Mouse (Mus musculus): ENCODE data around the gene Pusl1. TPM values are rescaled to one million over a fixed set of nuclear protein-coding genes. Genes with fewer than 3 reads are reported as not detected.

Pusl1 gene
- polyA plus RNA-seq (2014; fragmentation: Illumina TruSeq; extraction: RNeasy Lipid Tissue Mini Kit (QIAGEN cat#74804); ENCODE audit: low replicate concordance) = 0.59 TPM

GRCm38 (mm10) chr4:155891551-155892001 lies at the start of gene Pusl1, which contains the start of gene Acap3:
Gene Pusl1, minus strand, starts transcription at chr4:155891781.
Gene Acap3, plus strand, starts transcription at chr4:155891822.

GRCm38 (mm10) chr4:155869317-155870033 lies 22.1 kb downstream of the Pusl1 start, which contains the start of the genes Cptp and Ints11:
Gene Cptp, minus strand, starts transcription at chr4:155869440.
Gene Ints11, plus strand, starts transcription at chr4:155869546.

GRCm38 (mm10) chr4:155863001-155863400 lies 28.6 kb downstream of the Pusl1 start, which contains the start of gene Tas1r3:
Gene Tas1r3, minus strand, starts transcription at chr4:155863362.

GRCm38 (mm10) chr4:155846871-155847578 lies 44.6 kb downstream of the Pusl1 start, which contains the start of gene Dvl1:
Gene Dvl1, plus strand, starts transcription at chr4:155847402.

GRCm38 (mm10) chr4:155839483-155839910 lies 52.1 kb downstream of the Pusl1 start, which contains the start of gene Mxra8:
Gene Mxra8, plus strand, starts transcription at chr4:155839680.

Other genes with a start within 250 kb of the Pusl1 start
- gene Gm10563, start 246.4 kb downstream of the Pusl1 start, polyA plus RNA-seq (2014; fragmentation: Illumina TruSeq; extraction: RNeasy Lipid Tissue Mini Kit (QIAGEN cat#74804); ENCODE audit: low replicate concordance) = not detected
- 0.45 TPM for gene Mmp23, start 238.4 kb downstream of the Pusl1 start, polyA plus RNA-seq (2014; fragmentation: Illumina TruSeq; extraction: RNeasy Lipid Tissue Mini Kit (QIAGEN cat#74804); ENCODE audit: low replicate concordance)
- 0.71 TPM for gene Mib2, start 222.6 kb downstream of the Pusl1 start, polyA plus RNA-seq (2014; fragmentation: Illumina TruSeq; extraction: RNeasy Lipid Tissue Mini Kit (QIAGEN cat#74804); ENCODE audit: low replicate concordance)
- gene Fndc10, start 197.4 kb downstream of the Pusl1 start, polyA plus RNA-seq (2014; fragmentation: Illumina TruSeq; extraction: RNeasy Lipid Tissue Mini Kit (QIAGEN cat#74804); ENCODE audit: low replicate concordance) = not detected
- 77.1 TPM for gene Ssu72, start 187.0 kb downstream of the Pusl1 start, polyA plus RNA-seq (2014; fragmentation: Illumina TruSeq; extraction: RNeasy Lipid Tissue Mini Kit (QIAGEN cat#74804); ENCODE audit: low replicate concordance)
- gene Tmem240, start 157.0 kb downstream of the Pusl1 start, polyA plus RNA-seq (2014; fragmentation: Illumina TruSeq; extraction: RNeasy Lipid Tissue Mini Kit (QIAGEN cat#74804); ENCODE audit: low replicate concordance) = not detected
- gene Atad3a, start 130.7 kb downstream of the Pusl1 start, polyA plus RNA-seq (2014; fragmentation: Illumina TruSeq; extraction: RNeasy Lipid Tissue Mini Kit (QIAGEN cat#74804); ENCODE audit: low replicate concordance) = 3.7 TPM
- gene Vwa1, start 117.1 kb downstream of the Pusl1 start, polyA plus RNA-seq (2014; fragmentation: Illumina TruSeq; extraction: RNeasy Lipid Tissue Mini Kit (QIAGEN cat#74804); ENCODE audit: low replicate concordance) = 4.6 TPM
- 6.6 TPM for gene Tmem88b, start 105.9 kb downstream of the Pusl1 start, polyA plus RNA-seq (2014; fragmentation: Illumina TruSeq; extraction: RNeasy Lipid Tissue Mini Kit (QIAGEN cat#74804); ENCODE audit: low replicate concordance)
- gene Ankrd65, start 101.3 kb downstream of the Pusl1 start, polyA plus RNA-seq (2014; fragmentation: Illumina TruSeq; extraction: RNeasy Lipid Tissue Mini Kit (QIAGEN cat#74804); ENCODE audit: low replicate concordance) = not detected
- 36.0 TPM for gene Mrpl20, start 88.9 kb downstream of the Pusl1 start, polyA plus RNA-seq (2014; fragmentation: Illumina TruSeq; extraction: RNeasy Lipid Tissue Mini Kit (QIAGEN cat#74804); ENCODE audit: low replicate concordance)
- 101 TPM for gene Ccnl2, start 79.3 kb downstream of the Pusl1 start, polyA plus RNA-seq (2014; fragmentation: Illumina TruSeq; extraction: RNeasy Lipid Tissue Mini Kit (QIAGEN cat#74804); ENCODE audit: low replicate concordance)
- 2.4 TPM for gene Aurkaip1, start 60.5 kb downstream of the Pusl1 start, polyA plus RNA-seq (2014; fragmentation: Illumina TruSeq; extraction: RNeasy Lipid Tissue Mini Kit (QIAGEN cat#74804); ENCODE audit: low replicate concordance)
- 22.8 TPM for gene Mxra8, start 52.1 kb downstream of the Pusl1 start, polyA plus RNA-seq (2014; fragmentation: Illumina TruSeq; extraction: RNeasy Lipid Tissue Mini Kit (QIAGEN cat#74804); ENCODE audit: low replicate concordance)
- gene Dvl1, start 44.4 kb downstream of the Pusl1 start, polyA plus RNA-seq (2014; fragmentation: Illumina TruSeq; extraction: RNeasy Lipid Tissue Mini Kit (QIAGEN cat#74804); ENCODE audit: low replicate concordance) = 2.0 TPM
- not detected for gene Tas1r3, start 28.4 kb downstream of the Pusl1 start, polyA plus RNA-seq (2014; fragmentation: Illumina TruSeq; extraction: RNeasy Lipid Tissue Mini Kit (QIAGEN cat#74804); ENCODE audit: low replicate concordance)
- gene Cptp, start 22.3 kb downstream of the Pusl1 start, polyA plus RNA-seq (2014; fragmentation: Illumina TruSeq; extraction: RNeasy Lipid Tissue Mini Kit (QIAGEN cat#74804); ENCODE audit: low replicate concordance) = 10.8 TPM
- 1.2 TPM for gene Ints11, start 22.2 kb downstream of the Pusl1 start, polyA plus RNA-seq (2014; fragmentation: Illumina TruSeq; extraction: RNeasy Lipid Tissue Mini Kit (QIAGEN cat#74804); ENCODE audit: low replicate concordance)
- gene Acap3, start within 50 bp of the Pusl1 start, polyA plus RNA-seq (2014; fragmentation: Illumina TruSeq; extraction: RNeasy Lipid Tissue Mini Kit (QIAGEN cat#74804); ENCODE audit: low replicate concordance) = not detected
- gene Ube2j2, start 52.0 kb upstream of the Pusl1 start, polyA plus RNA-seq (2014; fragmentation: Illumina TruSeq; extraction: RNeasy Lipid Tissue Mini Kit (QIAGEN cat#74804); ENCODE audit: low replicate concordance) = 143 TPM
- 15.7 TPM for gene C1qtnf12, start 70.5 kb upstream of the Pusl1 start, polyA plus RNA-seq (2014; fragmentation: Illumina TruSeq; extraction: RNeasy Lipid Tissue Mini Kit (QIAGEN cat#74804); ENCODE audit: low replicate concordance)
- 3.5 TPM for gene B3galt6, start 100.9 kb upstream of the Pusl1 start, polyA plus RNA-seq (2014; fragmentation: Illumina TruSeq; extraction: RNeasy Lipid Tissue Mini Kit (QIAGEN cat#74804); ENCODE audit: low replicate concordance)
- gene Sdf4, start 101.1 kb upstream of the Pusl1 start, polyA plus RNA-seq (2014; fragmentation: Illumina TruSeq; extraction: RNeasy Lipid Tissue Mini Kit (QIAGEN cat#74804); ENCODE audit: low replicate concordance) = 126 TPM
- not detected for gene Tnfrsf4, start 122.1 kb upstream of the Pusl1 start, polyA plus RNA-seq (2014; fragmentation: Illumina TruSeq; extraction: RNeasy Lipid Tissue Mini Kit (QIAGEN cat#74804); ENCODE audit: low replicate concordance)
- not detected for gene Tnfrsf18, start 134.4 kb upstream of the Pusl1 start, polyA plus RNA-seq (2014; fragmentation: Illumina TruSeq; extraction: RNeasy Lipid Tissue Mini Kit (QIAGEN cat#74804); ENCODE audit: low replicate concordance)
- gene Ttll10, start 167.6 kb upstream of the Pusl1 start, polyA plus RNA-seq (2014; fragmentation: Illumina TruSeq; extraction: RNeasy Lipid Tissue Mini Kit (QIAGEN cat#74804); ENCODE audit: low replicate concordance) = 0.59 TPM
- gene 9430015G10Rik, start 218.2 kb upstream of the Pusl1 start, polyA plus RNA-seq (2014; fragmentation: Illumina TruSeq; extraction: RNeasy Lipid Tissue Mini Kit (QIAGEN cat#74804); ENCODE audit: low replicate concordance) = 1.2 TPM
- not detected for gene Rnf223, start 238.7 kb upstream of the Pusl1 start, polyA plus RNA-seq (2014; fragmentation: Illumina TruSeq; extraction: RNeasy Lipid Tissue Mini Kit (QIAGEN cat#74804); ENCODE audit: low replicate concordance)